Mouse (Mus musculus): Measurements from ENCODE around the gene Mctp2. TPM values are rescaled to one million over a fixed set of nuclear protein-coding genes. Genes with fewer than 3 reads are reported as not detected.
A peak's percentile ranks its signal among the peaks of the same experiment; 100 is the strongest.

Mctp2 gene
- total RNA-seq (2012; rRNA removed): not detected in 2 replicates
- not detected for polyA plus RNA-seq (2012; ENCODE audit: insufficient read depth in 1 of 2, insufficient read length in 2 of 2, low read depth in 1 of 2, low replicate concordance in 2 of 2, missing spikeins in 1 of 2)

GRCm38 (mm10) chr7:72306382-72306841 is at the start of gene Mctp2:
Gene Mctp2, minus strand, starts transcription at chr7:72306608.
- no peak for DNase-seq (ENCODE audit: low read depth, low spot score)
- Histone ChIP-seq H3K36me3 (ENCODE audit: control insufficient read depth in 1 of 2, insufficient read depth in 2 of 2, low read length in 2 of 2) (no peaks in the 10 kb centered on the region), H3K79me2 (ENCODE audit: control insufficient read depth, insufficient read depth, low read length, poor library complexity) (no peaks in the 10 kb centered on the region), H3K27me3 (ENCODE audit: control insufficient read depth in 1 of 2, insufficient read depth in 2 of 2, low read length in 2 of 2) (no peaks in the 10 kb centered on the region), H3K9ac (ENCODE audit: control insufficient read depth, low read depth, low read length, poor library complexity, severe bottlenecking) (no peak within 1 kb of the TSS), H3K4me1 (ENCODE audit: control insufficient read depth in 1 of 2, insufficient read depth in 2 of 2, low read length in 2 of 2) (no peaks in the 10 kb centered on the region), H3K9me3 (replicated peaks; ENCODE audit: insufficient read depth, low read length) (no peaks in the 10 kb centered on the region), H3K27ac (ENCODE audit: control insufficient read depth, low read depth, low read length) (no peak within 1 kb of the TSS), H3K4me3 (ENCODE audit: control insufficient read depth in 1 of 2, insufficient read depth in 1 of 2, low read depth in 2 of 2, low read length in 2 of 2) (no peak within 1 kb of the TSS)
- TF ChIP-seq ZC3H11A (IDR thresholded peaks at IDR 0.05; ENCODE audit: low read depth, low read length) (no peak), MYC (IDR thresholded peaks at IDR 0.05; ENCODE audit: low read depth, low read length) (no peak), ZKSCAN1 (IDR thresholded peaks at IDR 0.05; ENCODE audit: low read depth, low read length) (no peak)

- DNase-seq (ENCODE audit: low read depth, low spot score): no peak
- H3K79me2 ChIP-seq (ENCODE audit: control insufficient read depth, insufficient read depth, low read length, poor library complexity): no peaks in the 10 kb centered on the region
Observed at GRCm38 (mm10) chr7:72345901-72346300, 39.5 kb upstream of the Mctp2 start.

GRCm38 (mm10) chr7:72343751-72344150 is 37.3 kb upstream of the Mctp2 start:
- Histone ChIP-seq H3K4me1 (ENCODE audit: control insufficient read depth in 1 of 2, insufficient read depth in 2 of 2, low read length in 2 of 2) (no peaks in the 10 kb centered on the region), H3K4me3 (ENCODE audit: control insufficient read depth in 1 of 2, insufficient read depth in 1 of 2, low read depth in 2 of 2, low read length in 2 of 2) (no peak overlapping the region), H3K79me2 (ENCODE audit: control insufficient read depth, insufficient read depth, low read length, poor library complexity) (no peaks in the 10 kb centered on the region), H3K27me3 (ENCODE audit: control insufficient read depth in 1 of 2, insufficient read depth in 2 of 2, low read length in 2 of 2) (no peaks in the 10 kb centered on the region), H3K9ac (ENCODE audit: control insufficient read depth, low read depth, low read length, poor library complexity, severe bottlenecking) (no peak overlapping the region), H3K27ac (ENCODE audit: control insufficient read depth, low read depth, low read length) (no peak overlapping the region), H3K36me3 (ENCODE audit: control insufficient read depth in 1 of 2, insufficient read depth in 2 of 2, low read length in 2 of 2) (no peaks in the 10 kb centered on the region), H3K9me3 (replicated peaks; ENCODE audit: insufficient read depth, low read length) (no peaks in the 10 kb centered on the region)
- peak; percentile 16 for DNase-seq (ENCODE audit: low read depth, low spot score)
- TF ChIP-seq MEF2A (IDR thresholded peaks at IDR 0.05; ENCODE audit: extremely low read depth, insufficient replicate concordance, low read depth, low read length, poor library complexity, severe bottlenecking) (no peak), ETS1 (IDR thresholded peaks at IDR 0.05; ENCODE audit: low read depth, low read length) (no peak), SMC3 (IDR thresholded peaks at IDR 0.05; ENCODE audit: low read depth, low read length) (peak; percentile 33; the same call in 1 of the 2 replicates), RAD21 (IDR thresholded peaks at IDR 0.05; ENCODE audit: low read depth, low read length) (peak; percentile 4), BHLHE40 (IDR thresholded peaks at IDR 0.05; ENCODE audit: borderline replicate concordance, low read depth, low read length) (no peak), CTCF (IDR thresholded peaks at IDR 0.05 in 2 of 3, conservative IDR thresholded peaks at IDR 0.05 in 1 of 3; ENCODE audit: control insufficient read depth in 1 of 3, insufficient read depth in 1 of 3, low read depth in 2 of 3, low read length in 3 of 3, poor library complexity in 1 of 3, severe bottlenecking in 1 of 3) (peak; percentile 35 to 41 (median 38))

More at GRCm38 (mm10) chr7:72345901-72346300, 39.5 kb upstream of the Mctp2 start:
- Histone ChIP-seq H3K27ac (ENCODE audit: control insufficient read depth, low read depth, low read length) (no peak overlapping the region), H3K4me3 (ENCODE audit: control insufficient read depth in 1 of 2, insufficient read depth in 1 of 2, low read depth in 2 of 2, low read length in 2 of 2) (no peak overlapping the region), H3K4me1 (ENCODE audit: control insufficient read depth in 1 of 2, insufficient read depth in 2 of 2, low read length in 2 of 2) (no peaks in the 10 kb centered on the region), H3K9ac (ENCODE audit: control insufficient read depth, low read depth, low read length, poor library complexity, severe bottlenecking) (no peak overlapping the region), H3K36me3 (ENCODE audit: control insufficient read depth in 1 of 2, insufficient read depth in 2 of 2, low read length in 2 of 2) (no peaks in the 10 kb centered on the region), H3K27me3 (ENCODE audit: control insufficient read depth in 1 of 2, insufficient read depth in 2 of 2, low read length in 2 of 2) (no peaks in the 10 kb centered on the region), H3K9me3 (replicated peaks; ENCODE audit: insufficient read depth, low read length) (no peaks in the 10 kb centered on the region)
- TF ChIP-seq RCOR1 (IDR thresholded peaks at IDR 0.05; ENCODE audit: low read depth, low read length) (no peak), ZC3H11A (IDR thresholded peaks at IDR 0.05; ENCODE audit: low read depth, low read length) (no peak), POLR2AphosphoS5 (IDR thresholded peaks at IDR 0.05; ENCODE audit: borderline replicate concordance, low read depth, low read length) (no peak), ZMIZ1 (IDR thresholded peaks at IDR 0.05; ENCODE audit: low read depth, low read length) (no peak), JUND (IDR thresholded peaks at IDR 0.05; ENCODE audit: low read depth, low read length) (no peak), TBP (IDR thresholded peaks at IDR 0.05; ENCODE audit: low read depth, low read length) (no peak), GATA1 (IDR thresholded peaks at IDR 0.05; ENCODE audit: low read depth, low read length) (no peak), MAZ (IDR thresholded peaks at IDR 0.05; ENCODE audit: low read depth, low read length) (no peak), RAD21 (IDR thresholded peaks at IDR 0.05; ENCODE audit: low read depth, low read length) (no peak), ELF1 (IDR thresholded peaks at IDR 0.05; ENCODE audit: low read depth, low read length) (no peak), EP300 (IDR thresholded peaks at IDR 0.05; ENCODE audit: low read depth in 1 of 2, low read length in 2 of 2) (no peak), POLR2A (IDR thresholded peaks at IDR 0.05; ENCODE audit: control insufficient read depth in 1 of 2, insufficient read depth in 1 of 2, low read depth in 1 of 2, low read length in 2 of 2, poor library complexity in 1 of 2) (no peak), ETS1 (IDR thresholded peaks at IDR 0.05; ENCODE audit: low read depth, low read length) (no peak), CTCF (IDR thresholded peaks at IDR 0.05 in 2 of 3, conservative IDR thresholded peaks at IDR 0.05 in 1 of 3; ENCODE audit: control insufficient read depth in 1 of 3, insufficient read depth in 1 of 3, low read depth in 2 of 3, low read length in 3 of 3, poor library complexity in 1 of 3, severe bottlenecking in 1 of 3) (no peak), NRF1 (IDR thresholded peaks at IDR 0.05; ENCODE audit: insufficient read depth, low read depth, low read length, poor library complexity, severe bottlenecking) (no peak), TCF12 (IDR thresholded peaks at IDR 0.05; ENCODE audit: low read depth, low read length) (no peak), TAL1 (IDR thresholded peaks at IDR 0.05; ENCODE audit: low read length) (no peak)
